Mouse (Mus musculus) CH12.LX (cell line): ENCODE results near the gene Itga2b. TPM values are rescaled to one million over a fixed set of nuclear protein-coding genes. Genes with fewer than 3 reads are reported as not detected.

Experiments used
- DNase-seq: peaks from one replicate; pipeline ENCODE4 v3.0.0-alpha.2; 2013; ENCODE audit errors: extremely low read depth
- H3K27ac ChIP-seq: 2 replicates; pipeline ENCODE4 v1.5.1; 2012; ENCODE audit warnings: low read depth, mild to moderate bottlenecking, control low read depth, moderate library complexity; ENCODE audit not compliant: insufficient read depth
- H3K27me3 ChIP-seq: replicated peaks from 2 replicates; pipeline ENCODE3; 2012; ENCODE audit warnings: inconsistent platforms
- H3K36me3 ChIP-seq, 2 experiments: replicated peaks in 1 of 2; 2 replicates each; pipeline versions ENCODE3 to v1.6.1; 2012; ENCODE audit warnings: inconsistent platforms in 1 of 2, low read length in 1 of 2, mild to moderate bottlenecking in 1 of 2, mixed read lengths in 1 of 2, moderate library complexity in 1 of 2; ENCODE audit not compliant: control insufficient read depth in 1 of 2, insufficient read depth in 1 of 2
- H3K4me1 ChIP-seq, 2 experiments: 2 replicates each; pipeline ENCODE4 v1.6.1; 2012; ENCODE audit warnings: inconsistent platforms in 1 of 2, moderate library complexity in 1 of 2; ENCODE audit not compliant: insufficient read depth in 2 of 2, control insufficient read depth in 1 of 2
- H3K4me2 ChIP-seq: 2 replicates; pipeline ENCODE4 v1.6.1; 2012; ENCODE audit warnings: low read depth, mild to moderate bottlenecking, control low read depth; ENCODE audit not compliant: poor library complexity, insufficient read depth, severe bottlenecking
- H3K4me3 ChIP-seq, 3 experiments: fragments of 150-350 bp in 1 of 3; sonication (generic) in 1 of 3; replicated peaks in 1 of 3; 2 replicates each; pipeline versions ENCODE3 to v1.5.1; 2011 to 2012; ENCODE audit warnings: low read depth in 2 of 3, low read length in 2 of 3, mild to moderate bottlenecking in 2 of 3, moderate library complexity in 2 of 3, control low read depth in 1 of 3, improper control_type of control experiment in 1 of 3, inconsistent platforms in 1 of 3, mixed read lengths in 1 of 3; ENCODE audit not compliant: poor library complexity in 1 of 3
- H3K79me2 ChIP-seq: replicated peaks from 2 replicates; pipeline ENCODE4 v1.6.1; 2012; ENCODE audit warnings: mild to moderate bottlenecking, moderate library complexity; ENCODE audit not compliant: control insufficient read depth, poor library complexity, insufficient read depth, severe bottlenecking; ENCODE audit errors: extremely low read depth
- H3K9ac ChIP-seq: 2 replicates; pipeline ENCODE4 v1.6.1; 2012; ENCODE audit warnings: low read depth, mild to moderate bottlenecking, control low read depth, moderate library complexity; ENCODE audit not compliant: insufficient read depth
- H3K9me3 ChIP-seq: replicated peaks from 2 replicates; pipeline ENCODE3; 2012; ENCODE audit warnings: low read length, inconsistent platforms, mixed read lengths
- BHLHE40 ChIP-seq: IDR thresholded peaks from 2 replicates; pipeline ENCODE4 v1.6.1; 2011; ENCODE audit warnings: mild to moderate bottlenecking, low read depth, low read length, improper control_type of control experiment
- CHD1 ChIP-seq: IDR thresholded peaks from 2 replicates; pipeline ENCODE4 v1.6.1; 2012; ENCODE audit warnings: low read depth, low read length, improper control_type of control experiment, inconsistent platforms
- CHD2 ChIP-seq: IDR thresholded peaks from 2 replicates; pipeline ENCODE4 v1.6.1; 2011; ENCODE audit warnings: low read length, improper control_type of control experiment
- E2F4 ChIP-seq: IDR thresholded peaks from 2 replicates; pipeline ENCODE4 v1.6.1; 2011; ENCODE audit warnings: low read depth, low read length, improper control_type of control experiment; ENCODE audit not compliant: insufficient replicate concordance
- ELF1 ChIP-seq: IDR thresholded peaks from 2 replicates; pipeline ENCODE4 v1.6.1; 2014; ENCODE audit warnings: low read depth, mild to moderate bottlenecking, inconsistent platforms, low read length, improper control_type of control experiment
- EP300 ChIP-seq: IDR thresholded peaks from 2 replicates; pipeline ENCODE4 v1.6.1; 2011; ENCODE audit warnings: low read length, improper control_type of control experiment
- ETS1 ChIP-seq: conservative IDR thresholded peaks from 2 replicates; pipeline ENCODE4 v1.6.1; 2012; ENCODE audit warnings: low read depth, mild to moderate bottlenecking, inconsistent platforms, low read length, improper control_type of control experiment, moderate library complexity
- IRF4 ChIP-seq: IDR thresholded peaks from 2 replicates; pipeline ENCODE4 v1.6.1; 2014; ENCODE audit warnings: low read depth, mild to moderate bottlenecking, inconsistent platforms, low read length, improper control_type of control experiment
- JUND ChIP-seq: conservative IDR thresholded peaks from 2 replicates; pipeline ENCODE4 v1.6.1; 2011; ENCODE audit warnings: low read depth, low read length, improper control_type of control experiment
- MAFK ChIP-seq: IDR thresholded peaks from 2 replicates; pipeline ENCODE4 v1.6.1; 2011; ENCODE audit warnings: low read length, improper control_type of control experiment; ENCODE audit not compliant: insufficient replicate concordance
- MAX ChIP-seq: IDR thresholded peaks from 2 replicates; pipeline ENCODE4 v1.6.1; 2011; ENCODE audit warnings: low read length, improper control_type of control experiment
- MAZ ChIP-seq: IDR thresholded peaks from 2 replicates; pipeline ENCODE4 v1.6.1; 2012; ENCODE audit warnings: low read depth, mild to moderate bottlenecking, inconsistent platforms, low read length, improper control_type of control experiment, moderate library complexity
- MEF2A ChIP-seq: IDR thresholded peaks from 2 replicates; pipeline ENCODE4 v1.6.1; 2014; ENCODE audit warnings: low read depth, mild to moderate bottlenecking, inconsistent platforms, low read length, improper control_type of control experiment, borderline replicate concordance
- MXI1 ChIP-seq: IDR thresholded peaks from 2 replicates; pipeline ENCODE4 v1.6.1; 2011; ENCODE audit warnings: mild to moderate bottlenecking, low read depth, low read length, improper control_type of control experiment
- MYC ChIP-seq: IDR thresholded peaks from 2 replicates; pipeline ENCODE4 v1.6.1; 2011; ENCODE audit warnings: low read depth, mild to moderate bottlenecking, improper control_type of control experiment, low read length
- NRF1 ChIP-seq: IDR thresholded peaks from 2 replicates; pipeline ENCODE4 v1.6.1; 2014; ENCODE audit warnings: low read depth, mild to moderate bottlenecking, inconsistent platforms, low read length, improper control_type of control experiment, moderate library complexity
- POLR2A ChIP-seq: IDR thresholded peaks from 2 replicates; pipeline ENCODE4 v1.6.1; 2011; ENCODE audit warnings: low read depth, mild to moderate bottlenecking, improper control_type of control experiment, low read length
- POLR2AphosphoS2 ChIP-seq: IDR thresholded peaks from 2 replicates; pipeline ENCODE4 v1.6.1; 2011; ENCODE audit warnings: low read depth, low read length, improper control_type of control experiment
- RCOR1 ChIP-seq: conservative IDR thresholded peaks from 2 replicates; pipeline ENCODE4 v1.6.1; 2012; ENCODE audit warnings: low read depth, mild to moderate bottlenecking, inconsistent platforms, low read length, improper control_type of control experiment
- SIN3A ChIP-seq: IDR thresholded peaks from 2 replicates; pipeline ENCODE4 v1.6.1; 2012; ENCODE audit warnings: low read length, improper control_type of control experiment, inconsistent platforms
- TBP ChIP-seq: conservative IDR thresholded peaks from 2 replicates; pipeline ENCODE4 v1.6.1; 2011; ENCODE audit warnings: low read depth, low read length, improper control_type of control experiment
- TCF12 ChIP-seq: IDR thresholded peaks from 2 replicates; pipeline ENCODE4 v1.6.1; 2014; ENCODE audit warnings: low read depth, mild to moderate bottlenecking, inconsistent platforms, low read length, improper control_type of control experiment
- UBTF ChIP-seq: IDR thresholded peaks from 2 replicates; pipeline ENCODE4 v1.6.1; 2012; ENCODE audit warnings: low read depth, mild to moderate bottlenecking, inconsistent platforms, low read length, improper control_type of control experiment, moderate library complexity
- USF1 ChIP-seq: IDR thresholded peaks from 2 replicates; pipeline ENCODE4 v1.6.1; 2014; ENCODE audit warnings: low read depth, mild to moderate bottlenecking, inconsistent platforms, low read length, improper control_type of control experiment
- USF2 ChIP-seq: conservative IDR thresholded peaks from 2 replicates; pipeline ENCODE4 v1.6.1; 2011; ENCODE audit warnings: low read depth, low read length, improper control_type of control experiment
- ZC3H11A ChIP-seq: IDR thresholded peaks from 2 replicates; pipeline ENCODE4 v1.6.1; 2012; ENCODE audit warnings: low read depth, mild to moderate bottlenecking, inconsistent platforms, low read length, improper control_type of control experiment
- ZNF384 ChIP-seq: IDR thresholded peaks from 2 replicates; pipeline ENCODE4 v1.6.1; 2012; ENCODE audit warnings: low read depth, low read length, improper control_type of control experiment, inconsistent platforms
- dilution Hi-C: fragments of 300-500 bp; cut with MboI; formaldehyde crosslinking; loops from 2 replicates; pipeline ENCODE4 v1.14.3; 2020; ENCODE audit warnings: low sequenced_read_pairs; ENCODE audit not compliant: extremely low pct_unique_long_range_greater_than_20kb, extremely low pct_ligation_motif_present
- in situ Hi-C: fragments of 300-500 bp; cut with MboI; formaldehyde crosslinking; loops from 3 replicates; pipeline ENCODE4 v1.14.3; 2019; ENCODE audit warnings: low sequenced_read_pairs, low pct_ligation_motif_present, low pct_unique_long_range_greater_than_20kb, mixed read lengths
- polyA plus RNA-seq: library from polyadenylated mRNA; unstranded; fragments of >175 nt; gene quantifications from 2 replicates; pipeline ENCODE4 v1.2.1, GENCODE M21; 2012; ENCODE audit warnings: low read depth; ENCODE audit not compliant: insufficient read length
- total RNA-seq, 2 experiments: library from RNA; depleted of rRNA; stranded (reverse); fragments of 300-350 nt in 1 of 2; fragments of >200 nt in 1 of 2; gene quantifications; 2 replicates each; pipeline ENCODE4 v1.2.3; 2012 to 2014

The Itga2b gene
- total and polyA plus RNA-seq, 3 experiments = 0.95 to 3.6 (median 3.0) TPM

- Histone ChIP-seq H3K9me3 (peaks cover 14% of the 10 kb centered on the region), H3K27ac (peak overlapping the region; percentile 88), H3K4me3 (peak overlapping the region; percentile 24 to 60 (median 43)), H3K36me3 (peaks cover 21 to 35% of the 10 kb centered on the region in 2 experiments), H3K4me2 (peak overlapping the region; percentile 41), H3K27me3 (no peaks in the 10 kb centered on the region), H3K4me1 (peaks cover 27 to 53% of the 10 kb centered on the region in 2 experiments), H3K79me2 (no peaks in the 10 kb centered on the region), H3K9ac (peak overlapping the region; percentile 14; the same call in 1 of the 2 replicates)
- dilution Hi-C loops = no loop called here
- in situ Hi-C loops = loop anchor here (5.0 kb wide), 1 partner anchor 130 kb away; no protein-coding TSS in a partner anchor
- DNase-seq = peak; percentile 99
- TF ChIP-seq CHD2 (peak; percentile 86), MAZ (peak; percentile 94), ZNF384 (no peak), ELF1 (peak; percentile 59; the same call in 1 of the 2 replicates), MXI1 (peak; percentile 90), TBP (peak; percentile 78), MYC (peak; percentile 93), JUND (0 out of 2 replicates have a peak, but pooled peaks have one; percentile 17), TCF12 (peak; percentile 99), NRF1 (peak; percentile 69), POLR2AphosphoS2 (no peak), BHLHE40 (peak; percentile 98), USF1 (peak; percentile 84), IRF4 (peak; percentile 98), POLR2A (peak; percentile 68), USF2 (peak; percentile 85), CHD1 (no peak), ETS1 (peak; percentile 98), MAFK (peak; percentile 90), RCOR1 (peak; percentile 99), ZC3H11A (no peak), SIN3A (no peak; the same call in none of the 2 replicates), UBTF (peak; percentile 29; the same call in 1 of the 2 replicates), E2F4 (no peak), MAX (peak; percentile 97), EP300 (peak; percentile 98), MEF2A (peak; percentile 89)
- TF ChIP-seq, all 38 proteins: peak for 21
Observed at GRCm38 (mm10) chr11:102432115-102432843, 37.6 kb downstream of the Itga2b start.
